Mouse (Mus musculus) monocyte, adult 5-6 weeks (primary cell): ENCODE data around the gene Btnl4. TPM values are rescaled to one million over a fixed set of nuclear protein-coding genes. Genes with fewer than 3 reads are reported as not detected.
"Not testable (repeated sequence)": the region's sequence is repeated elsewhere in the genome, so short reads cannot be mapped to it uniquely, and the experiment has no call there.

Source experiments
- ATAC-seq: fragments of 153-309, 156-312 bp; replicated peaks from 2 replicates; pipeline ENCODE4 v1.8.0; 2017; ENCODE audit warnings: mild to moderate bottlenecking; ENCODE audit not compliant: low TSS enrichment, insufficient number of reproducible peaks, severe bottlenecking, poor library complexity, low FRiP score
- total RNA-seq: library from RNA; stranded (forward); fragments of 200-1000, 200-491, 200-594 nt; gene quantifications from 3 replicates; pipeline ENCODE4 v1.2.3, GENCODE M21; 2017

The Btnl4 gene
- not detected in 3 replicates for total RNA-seq

DNA sequence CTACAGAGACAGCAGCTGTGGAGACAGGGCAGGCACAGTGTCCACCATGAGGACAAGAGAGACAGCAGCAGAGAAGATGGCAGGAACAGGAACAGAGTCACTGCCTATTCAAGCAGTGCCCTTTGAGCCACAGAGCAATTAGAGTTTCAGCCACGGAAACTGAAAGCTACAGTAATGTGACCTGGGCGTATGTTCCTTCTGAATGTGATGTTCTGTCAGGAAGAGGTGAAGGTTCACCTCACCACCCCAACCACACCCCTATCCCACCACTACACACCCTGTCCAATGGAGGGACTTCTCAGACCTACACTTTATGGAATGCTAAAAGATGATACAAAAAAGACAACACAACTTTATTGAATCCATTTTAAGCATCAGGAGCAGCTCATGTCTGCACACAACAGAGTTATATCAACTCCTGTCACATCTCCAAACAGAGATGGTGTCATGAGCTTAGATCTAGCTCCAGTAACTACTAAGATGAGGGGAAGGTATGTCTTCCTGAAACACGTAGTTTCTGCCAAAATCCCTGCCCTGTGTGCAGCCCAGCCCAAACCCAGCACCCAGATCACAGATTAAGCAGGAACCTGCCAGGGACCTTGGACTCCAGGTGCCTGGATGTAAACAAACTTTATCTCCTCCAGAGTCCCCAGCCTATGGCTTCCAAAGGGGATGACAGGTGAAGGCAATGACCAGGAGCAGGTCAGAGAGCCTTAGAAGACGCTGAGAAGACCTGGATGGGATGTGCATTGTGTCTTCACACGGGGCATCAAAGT is at the start of gene Btnl4:
Gene Btnl4, minus strand, starts transcription at position 81 of the 776 bp plus-strand sequence.
- not testable (repeated sequence) for ATAC-seq

DNA sequence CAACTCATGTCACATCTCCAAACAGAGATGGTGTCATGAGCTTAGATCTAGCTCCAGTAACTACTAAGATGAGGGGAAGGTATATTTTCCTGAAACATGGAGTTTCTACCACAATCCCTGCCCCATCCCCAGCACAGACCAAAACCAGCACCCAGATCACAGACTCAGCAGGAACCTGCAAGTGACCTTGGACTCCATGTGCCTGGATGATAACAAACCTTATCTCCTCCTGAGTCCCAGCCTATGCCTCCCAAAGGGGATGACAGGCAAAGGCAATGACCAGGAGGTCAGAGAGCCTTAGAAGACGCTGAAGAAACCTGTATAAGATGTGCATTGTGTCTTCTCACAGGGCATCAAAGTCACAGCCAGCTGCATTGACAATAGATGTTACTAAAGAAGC is 41.9 kb upstream of the Btnl4 start:
- ATAC-seq, result no peak

DNA sequence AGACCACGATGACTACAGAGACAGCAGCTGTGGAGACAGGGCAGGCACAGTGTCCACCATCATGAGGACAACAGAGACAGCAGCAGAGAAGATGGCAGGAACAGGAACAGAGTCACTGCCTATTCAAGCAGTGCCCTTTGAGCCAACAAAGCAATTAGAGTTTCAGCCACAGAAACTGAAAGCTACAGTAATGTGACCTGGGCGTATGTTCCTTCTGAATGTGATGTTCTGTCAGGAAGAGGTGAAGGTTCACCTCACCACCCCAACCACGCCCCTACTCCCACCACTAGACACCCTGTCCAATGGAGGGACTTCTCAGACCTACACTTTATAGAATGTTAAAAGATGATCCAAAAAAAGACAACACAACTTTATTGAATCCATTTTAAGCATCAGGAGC is 41.5 kb upstream of the Btnl4 start:
- not testable (repeated sequence) for ATAC-seq

DNA sequence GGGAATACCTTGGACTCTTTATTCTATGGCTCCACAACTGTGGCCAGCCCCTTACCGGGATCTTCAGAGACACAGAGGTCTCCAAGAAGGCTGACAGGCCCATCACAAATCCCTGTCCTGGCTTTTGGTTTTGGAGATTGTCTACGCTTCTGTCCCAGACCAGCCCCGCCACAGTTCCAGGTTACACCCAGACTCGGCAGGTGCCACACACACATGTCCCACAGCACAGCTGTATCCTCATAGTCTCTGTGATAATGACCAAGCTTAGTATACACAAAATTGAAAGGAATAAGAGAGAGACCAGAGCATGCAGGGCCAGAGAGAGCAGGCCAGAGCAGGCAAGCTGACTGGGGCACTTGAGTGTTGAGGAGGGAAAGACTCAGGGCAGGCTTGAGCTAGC is 40.7 kb upstream of the Btnl4 start:
- no peak for ATAC-seq

DNA sequence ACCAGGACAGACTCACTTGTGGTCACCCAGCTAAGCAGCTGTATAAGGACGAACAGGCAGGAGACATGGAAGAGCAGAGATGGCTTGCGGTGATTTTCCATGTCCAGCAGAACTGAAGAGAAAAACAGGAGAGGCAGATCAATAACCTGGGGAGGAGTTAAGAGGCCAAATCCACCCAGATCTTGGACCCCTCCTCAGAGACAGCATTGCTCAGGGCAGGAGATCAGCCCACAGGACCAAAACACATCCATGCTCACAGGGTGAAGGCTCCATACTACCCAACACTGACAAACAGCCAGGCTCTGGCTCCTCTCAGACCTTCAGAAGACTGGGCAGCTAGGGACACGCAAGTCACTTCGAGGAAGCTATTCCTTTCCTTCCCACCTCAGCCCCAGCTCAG is 40.1 kb upstream of the Btnl4 start, which contains the start of gene Btnl6:
Gene Btnl6, minus strand, starts transcription at position 101 of the 400 bp plus-strand sequence.
- ATAC-seq, result no peak

DNA sequence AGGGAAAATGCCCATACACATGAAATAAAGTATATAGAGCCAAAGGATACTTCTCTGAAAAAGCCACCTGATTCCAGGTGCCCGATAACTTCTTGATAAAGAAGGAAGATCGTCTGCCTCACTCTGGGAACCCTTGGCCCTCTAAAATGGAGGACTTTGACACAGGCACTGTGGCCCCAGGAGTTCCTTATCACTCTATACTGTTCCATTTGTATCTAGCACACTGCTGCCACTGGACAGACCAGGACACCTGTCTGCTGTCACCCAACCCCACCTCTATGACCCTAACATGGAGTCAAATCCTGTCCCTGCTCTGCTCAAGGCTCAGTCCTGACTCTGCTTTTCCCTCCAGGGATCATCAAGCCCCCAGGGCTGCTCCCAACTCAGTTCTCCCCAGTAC is 39.4 kb upstream of the Btnl4 start:
- no peak for ATAC-seq

DNA sequence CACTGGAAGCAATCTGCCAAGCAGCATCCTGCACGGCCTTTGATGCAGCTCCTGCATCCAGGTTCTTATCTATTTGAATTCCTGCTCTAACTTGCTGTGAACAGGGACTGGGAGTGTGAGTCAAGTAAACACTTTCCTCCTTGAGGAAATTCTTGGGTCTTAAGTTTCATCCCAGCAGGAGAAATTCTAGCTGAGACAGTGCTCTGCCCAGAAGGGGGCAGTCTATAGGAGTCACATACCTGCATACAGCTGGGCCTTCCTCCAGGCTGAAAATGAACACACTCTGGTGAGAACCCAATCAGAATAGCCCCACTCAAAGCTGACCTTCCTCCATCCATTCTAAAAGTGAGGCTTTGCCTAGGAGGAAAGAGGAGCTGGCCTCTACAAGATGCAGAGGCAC is 34.6 kb upstream of the Btnl4 start:
- not testable (repeated sequence) for ATAC-seq

DNA sequence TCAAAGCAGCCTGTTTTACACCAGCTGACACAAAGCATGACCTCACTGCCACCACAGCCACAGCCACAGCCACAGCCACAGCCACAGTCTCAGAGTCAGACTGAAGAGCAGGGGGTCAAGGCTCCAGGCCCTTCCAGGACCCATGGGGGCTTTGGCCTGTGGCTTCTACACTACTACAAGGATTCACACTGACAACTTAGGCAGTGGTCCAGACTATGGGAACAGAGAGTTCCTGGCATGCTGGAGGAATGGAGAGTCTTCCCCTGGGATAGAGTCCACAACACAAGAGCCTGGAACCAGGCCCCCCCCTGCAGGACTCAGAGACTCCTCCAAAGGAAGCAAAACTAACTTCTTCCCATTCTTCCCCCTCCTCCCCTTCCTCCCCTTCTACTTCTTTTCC is 30.5 kb upstream of the Btnl4 start:
- ATAC-seq, result no peak

DNA sequence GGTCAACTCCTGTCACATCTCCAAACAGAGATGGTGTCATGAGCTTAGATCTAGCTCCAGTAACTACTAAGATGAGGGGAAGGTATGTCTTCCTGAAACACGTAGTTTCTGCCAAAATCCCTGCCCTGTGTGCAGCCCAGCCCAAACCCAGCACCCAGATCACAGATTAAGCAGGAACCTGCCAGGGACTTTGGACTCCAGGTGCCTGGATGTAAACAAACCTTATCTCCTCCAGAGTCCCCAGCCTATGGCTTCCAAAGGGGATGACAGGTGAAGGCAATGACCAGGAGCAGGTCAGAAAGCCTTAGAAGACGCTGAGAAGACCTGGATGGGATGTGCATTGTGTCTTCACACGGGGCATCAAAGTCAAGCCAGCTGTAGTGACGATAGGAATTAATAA is 20.6 kb upstream of the Btnl4 start:
- not testable (repeated sequence) for ATAC-seq

DNA sequence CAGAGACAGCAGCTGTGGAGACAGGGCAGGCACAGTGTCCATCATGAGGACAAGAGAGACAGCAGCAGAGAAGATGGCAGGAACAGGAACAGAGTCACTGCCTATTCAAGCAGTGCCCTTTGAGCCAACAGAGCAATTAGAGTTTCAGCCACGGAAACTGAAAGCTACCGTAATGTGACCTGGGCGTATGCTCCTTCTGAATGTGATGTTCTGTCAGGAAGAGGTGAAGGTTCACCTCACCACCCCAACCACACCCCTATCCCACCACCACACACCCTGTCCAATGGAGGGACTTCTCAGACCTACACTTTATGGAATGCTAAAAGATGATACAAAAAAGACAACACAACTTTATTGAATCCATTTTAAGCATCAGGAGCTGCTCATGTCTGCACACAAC is 20.2 kb upstream of the Btnl4 start:
- ATAC-seq, result not testable (repeated sequence)

DNA sequence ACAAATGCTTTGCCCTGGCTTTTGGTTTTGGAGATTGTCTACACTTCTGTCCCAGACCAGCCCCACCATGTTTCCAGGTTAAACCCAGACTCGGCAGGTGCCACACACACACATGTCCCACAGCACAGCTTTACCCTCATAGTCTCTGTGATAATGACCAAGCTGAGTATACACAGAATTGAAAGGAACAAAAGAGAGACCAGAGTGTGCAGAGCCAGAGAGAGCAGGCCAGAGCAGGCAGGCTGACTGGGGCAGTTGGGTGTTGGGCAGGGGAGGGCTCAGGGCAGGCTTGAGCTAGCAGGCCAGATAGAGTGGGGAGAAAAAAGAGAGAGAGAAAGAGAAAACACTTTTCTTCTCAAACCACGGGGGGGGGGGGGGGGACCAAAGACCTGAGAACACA is 19.4 kb upstream of the Btnl4 start:
- no peak for ATAC-seq

DNA sequence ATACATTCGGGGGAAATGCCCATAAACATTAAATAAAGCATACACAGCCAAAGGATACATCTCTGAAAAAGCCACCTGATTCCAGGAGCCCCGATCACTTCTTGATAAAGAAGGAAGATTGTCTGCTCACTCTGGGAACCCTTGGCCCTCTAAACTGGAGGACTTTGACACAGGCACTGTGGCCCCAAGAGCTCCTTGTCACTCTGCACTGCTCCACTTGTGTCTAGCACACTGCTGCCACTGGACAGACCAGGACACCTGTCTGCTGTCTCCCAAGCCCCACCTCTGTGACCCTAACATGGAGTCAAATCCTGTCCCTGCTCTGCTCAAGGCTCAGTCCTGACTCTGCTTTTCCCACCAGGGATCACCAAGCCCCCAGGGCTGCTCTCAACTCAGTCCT is 18.0 kb upstream of the Btnl4 start:
- not testable (repeated sequence) for ATAC-seq

DNA sequence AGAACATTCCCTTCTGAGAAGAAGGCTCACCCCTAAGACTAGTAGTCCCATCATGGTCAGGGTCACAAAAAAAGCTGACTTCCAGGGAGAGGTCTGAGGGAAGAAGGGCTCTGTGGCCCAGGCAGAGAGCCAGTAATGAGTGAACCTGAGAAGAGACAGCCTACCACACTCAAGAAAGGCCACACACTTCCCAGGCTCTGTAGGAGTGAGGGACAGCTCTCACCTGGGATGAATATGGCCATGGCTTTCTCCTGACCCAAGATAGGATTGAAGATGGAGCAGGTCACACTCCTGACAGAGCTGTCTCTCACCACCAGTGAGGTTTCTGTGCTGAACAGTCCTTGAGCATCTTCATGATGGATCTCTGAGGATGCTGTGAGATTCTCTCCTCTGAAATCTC is 15.7 kb upstream of the Btnl4 start:
- no peak for ATAC-seq

DNA sequence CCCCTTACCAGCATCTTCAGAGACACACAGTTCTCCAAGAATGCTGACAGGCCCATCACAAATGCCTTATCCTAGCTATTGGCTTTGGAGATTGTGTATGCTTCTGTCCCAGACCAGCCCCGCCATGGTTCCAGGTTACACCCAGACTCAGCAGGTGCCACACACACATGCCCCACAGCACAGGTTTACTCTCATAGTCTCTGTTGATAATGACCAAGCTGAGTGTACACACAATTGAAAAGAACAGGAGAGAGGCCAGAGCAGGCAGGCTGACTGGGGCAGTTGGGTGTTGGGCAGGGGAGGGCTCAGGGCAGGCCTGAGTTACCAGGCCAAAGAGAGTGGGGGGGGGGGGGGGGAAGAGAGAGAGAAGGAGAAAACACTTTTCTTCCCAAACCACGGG is 691 bp downstream of the Btnl4 start:
- no peak for ATAC-seq

DNA sequence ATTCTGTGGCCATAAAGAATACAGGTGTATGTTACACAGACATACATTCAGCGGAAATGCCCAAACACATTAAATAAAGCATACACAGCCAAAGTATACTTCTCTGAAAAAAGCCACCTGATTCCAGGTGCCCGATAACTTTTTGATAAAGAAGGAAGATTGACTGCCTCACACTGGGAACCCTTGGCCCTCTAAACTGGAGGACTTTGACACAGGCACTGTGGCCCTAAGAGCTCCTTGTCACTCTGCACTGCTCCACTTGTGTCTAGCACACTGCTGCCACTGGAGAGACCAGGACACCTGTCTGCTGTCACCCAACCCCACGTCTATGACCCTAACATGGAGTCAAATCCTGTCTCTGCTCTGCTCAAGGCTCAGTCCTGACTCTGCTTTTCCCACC is 2.1 kb downstream of the Btnl4 start:
- ATAC-seq, result no peak

DNA sequence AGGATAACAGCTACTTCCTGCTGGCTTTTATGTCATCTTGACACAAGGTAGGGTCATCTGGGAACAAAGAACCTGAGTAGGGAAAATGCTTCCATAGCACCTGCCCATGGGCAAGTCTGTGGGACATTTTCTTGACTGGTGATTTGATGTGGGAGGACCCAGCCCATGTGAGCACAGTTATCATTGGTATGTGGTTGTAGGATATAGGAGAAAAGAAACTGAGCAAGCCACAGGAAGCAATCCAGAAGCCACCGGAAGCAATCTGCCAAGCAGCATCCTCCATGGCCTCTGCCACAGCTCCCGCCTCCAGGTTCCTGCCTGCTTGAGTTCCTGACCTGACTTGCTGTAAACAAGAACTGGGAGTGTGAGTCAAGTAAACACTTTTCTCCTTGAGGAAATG is 6.6 kb downstream of the Btnl4 start:
- no peak for ATAC-seq

DNA sequence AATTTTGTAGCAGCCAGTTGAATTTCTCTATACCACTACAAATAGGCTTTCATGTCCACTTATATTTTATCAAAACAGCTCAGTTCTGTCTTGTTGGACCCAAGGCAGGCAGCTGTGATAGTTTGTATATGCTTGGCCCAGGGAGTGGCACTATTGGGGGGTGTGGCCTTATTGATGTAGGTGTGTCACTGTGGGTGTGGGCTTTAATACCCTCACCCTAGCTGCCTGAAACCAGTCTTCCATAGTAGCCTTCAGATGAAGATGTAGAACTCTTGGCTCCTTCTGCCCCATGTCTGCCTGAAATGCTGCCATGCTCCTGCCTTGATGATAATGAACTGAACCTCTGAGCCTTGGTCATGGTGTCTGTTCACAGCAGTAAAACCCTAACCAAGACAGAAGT is 11.2 kb downstream of the Btnl4 start:
- ATAC-seq, result not testable (repeated sequence)

DNA sequence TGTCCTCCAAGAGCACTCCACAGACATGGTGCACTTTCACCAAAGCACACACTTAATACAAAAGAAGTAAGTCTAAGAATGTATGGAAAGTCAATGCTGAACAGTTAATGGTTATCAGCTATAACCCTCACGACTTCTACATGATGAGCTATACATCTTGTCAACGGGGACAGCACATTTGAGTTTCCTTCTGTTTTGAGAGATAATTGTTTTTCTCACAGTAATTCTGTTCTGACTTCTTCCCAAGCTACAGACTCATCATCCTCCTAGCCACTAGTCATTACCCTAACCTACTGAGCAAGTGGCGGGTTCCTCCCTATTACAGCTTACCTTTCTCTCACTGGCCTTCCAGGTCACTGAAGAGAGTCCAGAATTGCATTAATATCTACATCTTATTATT is 17.9 kb downstream of the Btnl4 start:
- ATAC-seq, result no peak

DNA sequence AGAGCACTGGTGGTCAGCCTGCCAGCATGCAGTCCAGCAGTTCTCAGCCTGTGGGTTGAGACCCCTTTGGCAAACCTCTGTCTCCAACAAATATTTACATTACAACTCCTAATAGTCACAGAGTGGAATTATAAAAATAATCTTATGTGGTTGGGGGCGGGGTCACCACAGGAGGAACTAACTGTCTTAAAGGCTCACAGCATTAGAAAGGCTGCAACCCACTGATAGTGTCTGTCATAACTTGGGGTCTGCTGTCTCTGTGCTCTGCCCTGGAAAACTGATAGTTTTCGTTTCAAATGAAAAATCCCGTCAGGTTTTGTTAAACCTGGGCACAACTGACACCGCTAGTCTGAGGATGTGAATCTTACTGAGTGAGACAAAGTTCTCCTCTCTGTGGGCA is 19.4 kb downstream of the Btnl4 start:
- no peak; the same call in 1 of the 2 replicates for ATAC-seq

DNA sequence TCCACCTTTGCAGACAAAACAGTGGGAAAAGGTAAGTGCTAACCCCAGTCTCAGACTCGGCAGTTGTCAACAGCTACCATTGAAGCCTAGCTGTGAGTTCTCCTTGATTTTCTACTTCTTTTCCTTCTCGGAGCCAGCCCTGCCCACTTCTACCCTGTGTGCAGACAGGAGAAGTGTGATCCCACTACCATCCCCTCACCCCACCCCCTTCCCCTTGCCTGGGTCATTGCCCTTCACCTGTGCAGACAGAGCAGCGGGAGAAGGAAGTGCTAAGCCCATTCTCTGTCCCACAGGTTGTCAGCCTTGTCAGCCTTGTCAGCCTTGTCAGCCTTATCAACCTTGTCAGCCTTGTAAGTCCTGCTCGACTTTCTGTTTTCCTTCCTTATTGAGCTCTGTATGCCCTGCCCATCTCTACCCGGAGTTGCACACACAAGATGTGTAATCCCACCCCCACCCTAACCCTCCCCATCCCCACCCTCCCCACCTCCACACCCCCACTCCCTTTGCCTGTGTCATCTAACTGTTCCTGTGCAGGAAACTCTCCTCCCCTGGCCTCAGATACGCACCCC is 28.6 kb downstream of the Btnl4 start:
- no peak for ATAC-seq
